Mouse (Mus musculus) T-cell, adult 2 months (primary cell): ENCODE data around the gene Strn.

ENCODE experiments used
- DNase-seq: peaks from one replicate; pipeline ENCODE4 v3.0.0; 2022; ENCODE audit warnings: low spot score

The Strn gene

DNA sequence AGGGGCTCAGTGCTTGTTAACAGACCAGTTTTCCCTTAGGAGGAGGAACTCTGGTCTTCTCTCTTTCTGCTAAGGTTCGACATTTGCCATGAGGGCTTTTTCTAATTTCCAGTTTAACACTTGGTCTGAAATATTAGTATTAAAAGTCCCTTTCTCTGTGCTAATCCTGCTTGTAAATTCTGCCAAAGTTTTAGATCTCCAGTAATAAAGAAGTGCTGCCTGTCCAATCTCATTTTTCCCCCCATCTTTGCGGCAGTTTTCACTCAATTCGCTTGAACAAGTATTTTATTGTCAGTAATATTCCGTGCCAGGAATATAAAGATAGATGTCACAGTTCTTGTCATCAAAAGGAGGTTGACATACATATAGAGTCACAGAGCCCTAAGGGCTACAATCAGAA, at the start of gene Strn:
Strn (minus strand) TSS at position 101 of the 400 bp plus-strand sequence.
- DNase-seq, result no peak

- DNase-seq, result no peak
Measured at GRCm38 (mm10) chr17:78778765-78779164, 41.8 kb upstream of the Strn start.

- no peak for DNase-seq
Measured at GRCm38 (mm10) chr17:78772317-78772716, 35.3 kb upstream of the Strn start.

DNA sequence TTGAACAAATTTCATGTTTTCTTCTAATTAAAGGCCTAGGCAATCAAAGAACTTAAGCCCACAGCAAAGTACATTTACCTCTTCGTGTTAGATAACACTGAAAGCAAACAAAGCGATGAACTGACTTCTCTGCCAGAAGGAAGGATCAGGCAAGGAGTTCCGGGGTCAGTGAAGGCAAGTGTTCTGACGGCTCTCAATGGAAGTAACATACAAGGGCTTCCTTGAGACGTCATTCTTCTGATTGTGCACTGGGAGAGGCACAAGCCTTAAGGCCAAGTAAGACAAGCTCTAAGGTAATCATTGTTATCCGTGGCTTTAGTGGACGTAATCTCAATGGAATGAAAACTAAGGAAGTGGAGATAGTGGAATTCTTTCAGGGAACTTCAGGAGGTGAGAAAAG, 33.9 kb upstream of the Strn start:
- DNase-seq, result no peak

- DNase-seq, result no peak
Measured at GRCm38 (mm10) chr17:78769341-78769740, 32.3 kb upstream of the Strn start.

DNA sequence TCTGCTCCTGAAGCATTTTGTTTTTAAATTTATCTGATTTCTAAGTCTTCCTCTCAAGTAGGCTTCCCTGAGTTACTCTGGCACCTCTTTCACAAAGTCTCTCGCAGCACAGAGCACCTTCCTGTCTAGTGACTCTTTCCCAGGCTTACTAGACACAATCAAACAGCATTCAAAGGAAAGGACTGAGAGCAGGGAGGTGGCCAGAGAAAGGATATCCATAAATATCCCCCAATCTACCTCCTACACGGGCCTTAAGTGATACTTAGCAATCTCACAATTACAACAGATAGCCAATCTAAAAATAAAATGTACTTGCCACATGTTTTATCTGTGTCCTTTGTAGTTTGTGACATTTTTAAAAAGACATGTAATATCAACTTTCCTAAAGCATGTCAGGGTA, 31.9 kb upstream of the Strn start:
- no peak for DNase-seq

DNA sequence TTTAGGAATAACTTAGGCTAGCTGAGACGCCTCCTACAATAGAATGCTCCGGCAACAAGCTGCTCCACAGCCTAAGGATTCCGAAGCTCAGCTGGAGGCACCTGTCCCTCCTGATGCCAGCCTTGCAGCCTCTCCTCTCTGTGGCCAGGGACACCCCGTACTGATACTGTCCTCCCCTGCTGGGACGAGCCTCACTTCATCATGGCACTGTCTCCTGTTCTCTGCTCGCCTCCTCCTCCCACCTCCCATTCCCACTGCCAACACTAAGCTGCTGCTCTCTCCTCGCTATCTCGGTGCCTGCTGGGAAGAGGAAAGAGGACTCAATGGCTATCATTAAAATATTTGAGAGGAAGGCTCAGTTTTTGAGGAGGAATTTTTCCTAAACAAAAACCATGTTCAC, 30.6 kb upstream of the Strn start:
- DNase-seq, result no peak

GRCm38 (mm10) chr17:78766084-78766483, 29.1 kb upstream of the Strn start:
- no peak for DNase-seq

DNA sequence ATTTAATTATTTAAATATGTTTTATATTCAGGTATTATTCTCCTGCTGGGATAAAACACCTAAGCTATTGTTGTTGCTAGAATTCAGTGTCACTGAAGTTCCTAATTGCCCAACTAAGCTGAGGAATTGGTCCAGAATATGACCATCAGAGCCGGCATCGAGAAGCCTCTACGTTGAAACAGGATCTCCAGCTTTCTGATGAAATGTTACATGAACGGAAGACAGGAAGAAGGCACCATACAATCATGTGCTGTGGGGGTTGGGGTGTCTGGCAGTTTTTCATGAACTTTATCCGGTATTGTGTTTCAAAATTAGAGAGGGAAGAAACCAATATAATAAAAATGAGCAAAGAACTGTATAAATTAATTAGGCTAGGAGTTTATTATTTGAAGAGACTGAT, 26.3 kb upstream of the Strn start:
- no peak for DNase-seq

GRCm38 (mm10) chr17:78752938-78753655, 16.1 kb upstream of the Strn start:
- DNase-seq, result no peak

- DNase-seq, result no peak
Measured at GRCm38 (mm10) chr17:78752064-78752463, 15.1 kb upstream of the Strn start.

DNA sequence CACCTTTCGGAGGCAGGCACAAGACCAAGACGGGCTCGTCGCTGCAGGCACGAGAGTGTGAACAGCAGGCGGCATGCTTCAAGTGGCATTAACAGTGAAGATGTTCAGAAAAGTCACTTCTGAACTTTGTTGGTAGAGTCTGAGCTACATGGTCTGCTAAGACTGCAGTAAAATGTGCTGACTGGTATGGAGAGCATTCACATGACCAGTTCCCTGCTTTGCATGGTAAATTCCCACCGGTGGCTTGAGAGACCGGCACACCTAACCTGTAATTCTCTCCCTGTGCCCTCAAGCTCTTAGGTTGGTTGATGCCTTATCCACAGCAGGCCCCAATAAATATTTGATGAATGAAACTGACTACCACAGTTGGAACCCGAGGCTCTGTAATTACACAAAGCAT, 11.4 kb upstream of the Strn start:
- no peak for DNase-seq

GRCm38 (mm10) chr17:78738416-78738815, 1.4 kb upstream of the Strn start:
- no peak for DNase-seq

DNA sequence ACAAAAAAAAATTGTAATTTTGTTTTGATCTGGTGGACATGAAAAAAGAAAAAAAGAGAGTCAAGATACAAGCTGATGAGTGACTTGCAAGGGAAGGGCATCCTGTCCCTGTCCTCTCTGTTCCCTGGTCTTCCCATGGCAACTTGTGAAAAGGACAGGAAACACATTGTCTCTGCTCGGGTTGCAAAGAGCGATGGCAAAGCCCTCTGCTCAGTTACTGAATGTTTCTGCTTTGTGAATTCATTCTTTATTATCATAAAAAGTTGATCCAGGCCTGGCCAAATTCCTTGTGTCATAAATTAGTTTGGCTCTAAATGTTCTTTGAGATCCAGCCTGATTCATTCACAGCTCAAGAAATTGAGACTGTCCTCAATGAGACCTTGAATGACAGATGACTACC, 775 bp upstream of the Strn start:
- DNase-seq, result no peak

DNA sequence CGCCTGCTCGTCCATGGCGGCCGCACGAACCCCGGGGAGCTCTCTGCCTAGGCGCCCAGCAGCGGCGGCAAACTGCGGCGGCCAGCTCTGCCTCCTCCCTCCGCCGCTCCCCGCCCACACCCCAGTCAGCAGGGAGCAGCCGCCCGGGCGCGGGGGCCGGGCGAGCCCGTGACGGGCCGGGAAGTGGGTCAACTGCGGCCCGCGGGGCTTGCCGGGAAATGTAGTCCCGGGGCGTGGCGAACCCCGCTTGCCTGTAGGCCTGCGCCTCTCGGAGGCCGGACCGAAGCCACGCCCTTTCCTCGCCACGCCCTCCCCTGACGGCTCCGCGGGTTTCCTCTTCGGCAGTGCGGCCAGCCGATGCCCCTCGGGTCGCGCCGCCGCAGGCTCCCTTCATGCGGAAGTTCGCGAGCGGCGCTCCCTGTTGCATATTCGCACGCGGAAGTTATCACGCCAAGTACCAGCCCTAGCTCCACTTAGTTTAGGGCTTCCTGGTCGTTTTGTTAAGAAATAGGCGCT, 465 bp downstream of the Strn start:
- peak; percentile 100 for DNase-seq

- peak; percentile 12 for DNase-seq
Measured at GRCm38 (mm10) chr17:78735731-78736472, 1.1 kb downstream of the Strn start.

- no peak for DNase-seq
Measured at GRCm38 (mm10) chr17:78734806-78735205, 2.2 kb downstream of the Strn start.

DNA sequence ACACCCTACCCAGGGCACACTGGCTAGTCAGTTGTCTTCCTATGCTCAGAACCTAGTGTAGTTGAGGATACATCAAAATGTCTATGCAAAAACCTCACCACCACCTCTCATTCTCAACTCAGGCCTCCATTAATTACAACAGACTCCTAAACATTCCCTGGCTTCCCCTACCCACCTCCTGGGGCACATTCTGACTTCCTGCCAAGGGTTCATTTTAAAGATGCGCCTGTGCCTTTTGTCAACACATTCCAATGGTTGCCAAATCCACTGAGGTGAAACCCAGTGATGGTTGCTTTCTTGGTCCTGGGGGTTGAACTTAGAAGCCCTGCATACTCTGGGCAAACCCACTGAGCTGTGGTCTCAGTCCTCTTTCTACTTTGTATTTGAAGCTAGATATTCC, 4.9 kb downstream of the Strn start:
- no peak for DNase-seq

- DNase-seq, result no peak
Measured at GRCm38 (mm10) chr17:78726746-78727449, 10.1 kb downstream of the Strn start.

DNA sequence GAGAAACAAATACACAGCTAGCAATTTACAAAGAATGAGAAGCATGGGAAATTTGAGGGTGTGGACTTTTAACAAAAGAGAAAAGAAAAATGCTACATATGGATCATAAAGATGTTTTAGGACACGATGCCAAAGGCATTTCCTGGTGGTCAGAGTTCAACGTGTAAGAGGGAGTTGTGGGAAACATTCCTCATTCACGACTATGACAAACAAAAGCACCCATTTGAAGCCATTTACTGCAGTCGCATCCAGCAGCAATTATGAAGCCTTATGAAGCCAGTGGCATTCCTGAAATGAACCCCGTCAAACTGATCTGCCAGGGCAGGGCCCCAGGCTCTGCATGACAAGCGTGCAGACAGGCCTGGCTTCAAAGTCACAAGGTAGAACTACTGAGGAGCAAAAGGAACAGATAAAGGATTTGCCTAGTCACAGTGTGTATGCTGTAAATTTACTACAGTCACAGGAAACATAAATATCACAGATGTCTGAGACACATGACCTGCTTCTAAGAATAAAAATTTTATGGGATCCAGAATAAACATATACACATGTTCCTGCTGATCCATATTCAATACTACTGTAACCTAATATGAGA, 12.4 kb downstream of the Strn start:
- no peak for DNase-seq

GRCm38 (mm10) chr17:78721690-78722089, 15.3 kb downstream of the Strn start:
- no peak for DNase-seq

DNA sequence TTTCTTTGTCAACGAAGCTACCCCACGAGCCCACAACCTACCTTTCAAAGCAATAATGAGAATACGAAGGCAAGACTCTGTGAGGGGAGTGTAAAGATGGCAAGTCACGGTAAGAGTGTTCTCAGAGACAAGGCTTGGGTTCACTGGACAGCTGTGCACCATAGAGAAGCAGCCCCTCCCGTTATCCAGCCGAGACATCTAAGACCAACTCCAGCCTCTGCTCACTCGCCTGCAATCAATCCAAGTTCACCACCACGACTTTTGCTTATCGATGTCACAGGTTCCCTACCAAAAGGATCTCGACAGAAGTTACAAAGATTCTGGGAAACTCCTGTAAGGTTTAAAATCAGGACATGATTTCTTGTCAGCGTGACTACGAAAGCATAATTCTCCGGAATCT, 17.9 kb downstream of the Strn start:
- DNase-seq, result no peak
